Mouse (Mus musculus): Measurements from ENCODE around the gene Col25a1. TPM values are rescaled to one million over a fixed set of nuclear protein-coding genes. Genes with fewer than 3 reads are reported as not detected.

The Col25a1 gene
- polyA plus RNA-seq, 1 experiment: 0.85 TPM

GRCm38 (mm10) chr3:130329833-130330555, 198.7 kb downstream of the Col25a1 start:
- Histone ChIP-seq H3K9ac (ENCODE audit: low read depth, poor library complexity, severe bottlenecking) (no peak overlapping the region), H3K4me3 (ENCODE audit: low read depth, low read length) (no peak overlapping the region), H3K9me3 (replicated peaks; ENCODE audit: control insufficient read depth, insufficient read depth, low read length, poor library complexity, severe bottlenecking) (no peaks in the 10 kb centered on the region), H3K27me3 (ENCODE audit: control insufficient read depth, insufficient read depth, low read length, poor library complexity, severe bottlenecking) (no peaks in the 10 kb centered on the region), H3K36me3 (ENCODE audit: control insufficient read depth, insufficient read depth, low read length, poor library complexity, severe bottlenecking) (no peaks in the 10 kb centered on the region), H3K4me1 (ENCODE audit: control insufficient read depth, insufficient read depth, low read length) (no peaks in the 10 kb centered on the region), H3K27ac (ENCODE audit: insufficient read depth, low read length) (no peak overlapping the region)
- TF ChIP-seq EP300 (IDR thresholded peaks at IDR 0.05; ENCODE audit: insufficient read depth, low read depth, low read length): no peak
- no peak for TF ChIP-seq POLR2A (IDR thresholded peaks at IDR 0.05; ENCODE audit: insufficient read depth, low read length)
- TF ChIP-seq CTCF (IDR thresholded peaks at IDR 0.05; ENCODE audit: low read depth, low read length): no peak

GRCm38 (mm10) chr3:130330556-130330950, 199.3 kb downstream of the Col25a1 start:
- no peak for TF ChIP-seq POLR2A (IDR thresholded peaks at IDR 0.05; ENCODE audit: insufficient read depth, low read length)
- no peak for TF ChIP-seq CTCF (IDR thresholded peaks at IDR 0.05; ENCODE audit: low read depth, low read length)
- no peak for TF ChIP-seq EP300 (IDR thresholded peaks at IDR 0.05; ENCODE audit: insufficient read depth, low read depth, low read length)
- H3K9ac ChIP-seq (ENCODE audit: low read depth, poor library complexity, severe bottlenecking): no peak overlapping the region
- no peaks in the 10 kb centered on the region for H3K4me1 ChIP-seq (ENCODE audit: control insufficient read depth, insufficient read depth, low read length)
- H3K9me3 ChIP-seq (replicated peaks; ENCODE audit: control insufficient read depth, insufficient read depth, low read length, poor library complexity, severe bottlenecking): no peaks in the 10 kb centered on the region
- no peaks in the 10 kb centered on the region for H3K27me3 ChIP-seq (ENCODE audit: control insufficient read depth, insufficient read depth, low read length, poor library complexity, severe bottlenecking)
- no peak overlapping the region for H3K4me3 ChIP-seq (ENCODE audit: low read depth, low read length)
- no peak overlapping the region for H3K27ac ChIP-seq (ENCODE audit: insufficient read depth, low read length)
- no peaks in the 10 kb centered on the region for H3K36me3 ChIP-seq (ENCODE audit: control insufficient read depth, insufficient read depth, low read length, poor library complexity, severe bottlenecking)

GRCm38 (mm10) chr3:130332347-130332913, 201.1 kb downstream of the Col25a1 start:
- H3K9me3 ChIP-seq (replicated peaks; ENCODE audit: control insufficient read depth, insufficient read depth, low read length, poor library complexity, severe bottlenecking): no peaks in the 10 kb centered on the region
- no peak overlapping the region for H3K9ac ChIP-seq (ENCODE audit: low read depth, poor library complexity, severe bottlenecking)
- no peak for TF ChIP-seq EP300 (IDR thresholded peaks at IDR 0.05; ENCODE audit: insufficient read depth, low read depth, low read length)
- TF ChIP-seq POLR2A (IDR thresholded peaks at IDR 0.05; ENCODE audit: insufficient read depth, low read length): no peak
- TF ChIP-seq CTCF (IDR thresholded peaks at IDR 0.05; ENCODE audit: low read depth, low read length): no peak
- H3K27me3 ChIP-seq (ENCODE audit: control insufficient read depth, insufficient read depth, low read length, poor library complexity, severe bottlenecking): no peaks in the 10 kb centered on the region
- H3K4me3 ChIP-seq (ENCODE audit: low read depth, low read length): no peak overlapping the region
- H3K27ac ChIP-seq (ENCODE audit: insufficient read depth, low read length): no peak overlapping the region
- H3K36me3 ChIP-seq (ENCODE audit: control insufficient read depth, insufficient read depth, low read length, poor library complexity, severe bottlenecking): no peaks in the 10 kb centered on the region
- H3K4me1 ChIP-seq (ENCODE audit: control insufficient read depth, insufficient read depth, low read length): no peaks in the 10 kb centered on the region

- H3K4me3 ChIP-seq (ENCODE audit: low read depth, low read length): no peak overlapping the region
- H3K9ac ChIP-seq (ENCODE audit: low read depth, poor library complexity, severe bottlenecking): no peak overlapping the region
- H3K27me3 ChIP-seq (ENCODE audit: control insufficient read depth, insufficient read depth, low read length, poor library complexity, severe bottlenecking): no peaks in the 10 kb centered on the region
- H3K27ac ChIP-seq (ENCODE audit: insufficient read depth, low read length): no peak overlapping the region
- H3K9me3 ChIP-seq (replicated peaks; ENCODE audit: control insufficient read depth, insufficient read depth, low read length, poor library complexity, severe bottlenecking): no peaks in the 10 kb centered on the region
- no peaks in the 10 kb centered on the region for H3K4me1 ChIP-seq (ENCODE audit: control insufficient read depth, insufficient read depth, low read length)
- TF ChIP-seq EP300 (IDR thresholded peaks at IDR 0.05; ENCODE audit: insufficient read depth, low read depth, low read length): no peak
- TF ChIP-seq POLR2A (IDR thresholded peaks at IDR 0.05; ENCODE audit: insufficient read depth, low read length): no peak
- no peak for TF ChIP-seq CTCF (IDR thresholded peaks at IDR 0.05; ENCODE audit: low read depth, low read length)
- H3K36me3 ChIP-seq (ENCODE audit: control insufficient read depth, insufficient read depth, low read length, poor library complexity, severe bottlenecking): no peaks in the 10 kb centered on the region
These were observed 206.6 kb downstream of the Col25a1 start for GRCm38 (mm10) chr3:130337857-130338256.

- H3K36me3 ChIP-seq (ENCODE audit: control insufficient read depth, insufficient read depth, low read length, poor library complexity, severe bottlenecking): no peaks in the 10 kb centered on the region
- H3K4me3 ChIP-seq (ENCODE audit: low read depth, low read length): no peak overlapping the region
- no peaks in the 10 kb centered on the region for H3K9me3 ChIP-seq (replicated peaks; ENCODE audit: control insufficient read depth, insufficient read depth, low read length, poor library complexity, severe bottlenecking)
- no peaks in the 10 kb centered on the region for H3K27me3 ChIP-seq (ENCODE audit: control insufficient read depth, insufficient read depth, low read length, poor library complexity, severe bottlenecking)
- H3K4me1 ChIP-seq (ENCODE audit: control insufficient read depth, insufficient read depth, low read length): no peaks in the 10 kb centered on the region
- TF ChIP-seq POLR2A (IDR thresholded peaks at IDR 0.05; ENCODE audit: insufficient read depth, low read length): no peak
- no peak for TF ChIP-seq EP300 (IDR thresholded peaks at IDR 0.05; ENCODE audit: insufficient read depth, low read depth, low read length)
- TF ChIP-seq CTCF (IDR thresholded peaks at IDR 0.05; ENCODE audit: low read depth, low read length): no peak
- no peak overlapping the region for H3K27ac ChIP-seq (ENCODE audit: insufficient read depth, low read length)
- H3K9ac ChIP-seq (ENCODE audit: low read depth, poor library complexity, severe bottlenecking): no peak overlapping the region
These were observed 207.1 kb downstream of the Col25a1 start for GRCm38 (mm10) chr3:130338371-130338770.

GRCm38 (mm10) chr3:130350161-130350560, 218.9 kb downstream of the Col25a1 start:
- H3K27ac ChIP-seq (ENCODE audit: insufficient read depth, low read length): no peak overlapping the region
- TF ChIP-seq EP300 (IDR thresholded peaks at IDR 0.05; ENCODE audit: insufficient read depth, low read depth, low read length) (no peak), POLR2A (IDR thresholded peaks at IDR 0.05; ENCODE audit: insufficient read depth, low read length) (no peak), CTCF (IDR thresholded peaks at IDR 0.05; ENCODE audit: low read depth, low read length) (no peak)
- H3K27me3 ChIP-seq (ENCODE audit: control insufficient read depth, insufficient read depth, low read length, poor library complexity, severe bottlenecking): no peaks in the 10 kb centered on the region
- H3K36me3 ChIP-seq (ENCODE audit: control insufficient read depth, insufficient read depth, low read length, poor library complexity, severe bottlenecking): no peaks in the 10 kb centered on the region
- H3K9ac ChIP-seq (ENCODE audit: low read depth, poor library complexity, severe bottlenecking): no peak overlapping the region
- H3K9me3 ChIP-seq (replicated peaks; ENCODE audit: control insufficient read depth, insufficient read depth, low read length, poor library complexity, severe bottlenecking): no peaks in the 10 kb centered on the region
- H3K4me3 ChIP-seq (ENCODE audit: low read depth, low read length): no peak overlapping the region
- no peaks in the 10 kb centered on the region for H3K4me1 ChIP-seq (ENCODE audit: control insufficient read depth, insufficient read depth, low read length)

Measured in ES-Bruce4 (cell line).